Mouse (Mus musculus) adrenal gland, postnatal 25 days (tissue): Measurements from ENCODE around the gene Nusap1. TPM values are rescaled to one million over a fixed set of nuclear protein-coding genes. Genes with fewer than 3 reads are reported as not detected.
"Not testable (repeated sequence)": the region's sequence is repeated elsewhere in the genome, so short reads cannot be mapped to it uniquely, and the experiment has no call there.

ENCODE experiments used
- DNase-seq: peaks from one replicate; pipeline ENCODE4 v3.0.0; 2021; ENCODE audit warnings: mixed read lengths
- long read RNA-seq: library from polyadenylated mRNA; stranded (forward); transcript quantifications from one replicate; pipeline ENCODE4 v2.0.0, GENCODE M21; 2021
- total RNA-seq: library from RNA; stranded (reverse); gene quantifications from 2 replicates; pipeline ENCODE4 v1.2.3, GENCODE M21; 2021

Nusap1 gene
- 6.2 and 6.5 TPM in 2 replicates for total RNA-seq
- long read RNA-seq, transcript Nusap1-202 (11 exons, 2,960 nt), result major isoform, 10 of 12 reads
- long read RNA-seq, partial matches to known transcripts, result 1 of 12 reads
- long read RNA-seq, other reads (novel, unspliced or antisense), result 0 of 12 reads

DNA sequence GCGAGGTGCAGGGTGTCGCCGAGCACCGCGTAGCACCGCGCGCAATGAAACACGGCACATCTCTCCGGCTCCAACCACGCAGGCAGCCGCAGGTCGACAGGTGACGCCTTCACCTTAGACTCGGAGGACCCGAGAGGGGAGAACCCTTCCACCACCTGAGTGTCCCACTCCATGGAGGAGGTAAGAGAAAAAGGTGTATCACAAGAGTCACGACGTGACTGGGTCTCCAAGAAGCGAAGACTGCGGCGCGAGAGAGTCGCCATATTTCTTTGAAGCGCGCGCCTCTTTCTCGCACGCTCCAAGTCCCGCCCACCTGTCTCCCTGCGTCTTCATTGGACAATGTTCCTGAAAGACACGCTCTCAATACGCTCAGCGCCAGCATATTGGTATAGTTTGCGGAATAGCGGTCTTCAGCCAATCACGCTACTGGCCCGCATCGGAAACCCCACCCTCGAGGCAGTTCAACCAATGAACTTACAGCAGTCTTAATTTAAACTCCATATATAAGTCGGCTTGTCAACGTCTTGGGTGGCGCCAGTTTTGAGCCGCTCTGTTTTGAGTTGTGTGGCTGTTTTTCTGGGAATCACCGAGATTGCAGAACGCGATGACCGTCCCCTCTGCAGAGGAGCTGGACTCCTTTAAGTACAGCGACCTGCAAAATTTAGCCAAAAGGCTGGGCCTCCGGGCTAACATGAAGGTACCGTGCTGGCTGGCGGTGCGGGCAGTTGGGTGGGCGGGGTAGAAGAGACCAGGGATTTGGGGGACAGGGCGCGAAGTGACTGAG is at the start of gene Nusap1, which contains the start of gene Oip5:
TSS of gene Nusap1 (plus strand) at position 100 of the 784 bp plus-strand sequence.
TSS of gene Oip5 (minus strand) at position 271 of the 784 bp plus-strand sequence.
- peak; percentile 86 for DNase-seq

DNA sequence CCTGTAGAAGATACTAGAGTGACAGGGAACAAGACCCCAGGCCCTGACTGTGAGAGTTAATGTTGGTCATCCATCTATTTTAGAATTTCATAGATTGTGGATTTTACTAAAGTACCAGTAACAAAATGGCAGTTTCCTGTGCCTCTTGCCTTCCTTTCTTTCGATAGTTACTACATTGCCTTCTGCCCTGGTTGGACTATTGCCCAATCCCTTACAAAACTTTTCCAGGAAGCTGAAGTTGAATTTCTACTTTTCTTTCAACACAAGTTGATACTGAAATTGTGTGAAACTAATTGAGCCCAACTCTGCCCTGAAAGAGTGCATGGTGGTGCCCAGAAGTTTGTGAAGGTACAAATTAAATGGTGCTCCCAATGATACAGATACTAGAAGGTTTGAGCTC is 45.6 kb upstream of the Nusap1 start:
- DNase-seq, result no peak

DNA sequence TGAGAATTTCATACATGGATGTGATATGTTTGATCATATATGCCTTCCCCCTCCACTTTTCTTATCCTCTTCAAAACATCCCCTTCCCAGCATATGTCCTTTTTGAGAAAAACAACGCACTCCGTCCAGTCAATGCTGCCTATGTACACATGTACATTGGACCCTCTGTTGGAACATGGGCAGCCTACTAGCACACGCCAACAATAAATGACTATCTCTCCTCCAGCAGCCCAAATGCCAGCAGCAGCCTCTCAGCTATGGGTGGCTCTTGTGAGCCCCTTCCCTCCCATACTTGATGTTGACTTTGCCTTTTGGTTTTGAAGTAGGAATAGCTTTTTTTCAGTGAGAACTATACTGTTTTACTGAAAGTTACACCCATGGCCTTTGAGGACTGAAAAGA is 36.5 kb upstream of the Nusap1 start:
- DNase-seq, result no peak

DNA sequence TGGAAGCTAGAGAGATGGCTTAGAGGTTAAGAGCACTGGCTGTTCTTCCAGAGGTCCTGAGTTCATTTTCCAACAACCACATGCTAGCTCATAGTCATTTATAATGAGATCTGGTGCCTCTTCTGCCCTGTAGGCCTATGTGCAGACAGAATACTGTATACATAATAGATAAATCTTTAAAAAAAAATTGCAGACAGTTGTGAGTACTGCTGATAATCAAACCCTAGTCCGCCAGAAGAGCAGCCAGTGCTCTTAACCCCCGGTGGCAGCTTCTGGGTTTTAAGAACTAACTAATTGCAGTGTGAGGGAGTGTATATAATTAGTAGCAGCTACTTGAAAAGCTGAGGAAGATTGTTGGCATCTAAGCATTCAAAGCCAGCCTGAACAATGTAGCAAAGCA is 34.7 kb upstream of the Nusap1 start:
- DNase-seq, result no peak

DNA sequence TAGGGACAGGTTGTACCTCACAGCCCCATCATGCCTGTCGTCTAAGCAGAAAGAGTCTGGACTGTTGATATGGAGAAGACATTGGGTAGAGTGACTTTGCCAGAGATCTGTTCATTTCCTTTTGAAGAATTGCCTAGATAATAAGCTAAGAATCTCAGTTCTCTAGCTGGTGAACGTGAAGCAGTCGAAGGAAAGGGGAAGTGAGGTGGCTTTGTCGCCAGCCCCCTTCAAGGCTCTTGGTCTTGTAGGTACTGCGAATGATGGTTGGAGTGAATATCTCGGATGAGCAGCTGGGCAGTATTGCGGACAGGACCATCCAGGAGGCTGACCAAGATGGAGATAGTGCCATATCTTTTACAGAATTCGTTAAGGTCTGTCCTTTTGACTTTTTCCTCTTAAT is 33.8 kb upstream of the Nusap1 start:
- DNase-seq, result no peak

DNA sequence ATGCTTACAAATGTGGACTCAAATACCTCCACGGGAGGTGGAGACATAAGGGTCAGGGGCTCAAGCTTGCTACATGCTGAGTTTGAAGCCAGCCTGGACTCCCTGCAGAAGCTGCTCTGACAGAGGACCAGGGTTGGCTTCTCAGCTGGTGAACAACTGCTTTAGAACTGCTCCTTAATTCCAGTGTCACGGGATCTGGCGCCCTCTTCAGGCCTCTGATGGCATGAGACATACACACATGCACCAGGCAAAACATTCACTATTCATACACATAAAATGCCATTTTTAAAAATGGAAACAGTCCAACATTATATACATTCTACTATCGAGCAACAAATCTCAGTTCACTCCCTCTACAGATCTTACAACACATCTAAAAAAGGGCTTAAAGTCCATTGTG is 30.7 kb upstream of the Nusap1 start:
- peak; percentile 61 for DNase-seq

DNA sequence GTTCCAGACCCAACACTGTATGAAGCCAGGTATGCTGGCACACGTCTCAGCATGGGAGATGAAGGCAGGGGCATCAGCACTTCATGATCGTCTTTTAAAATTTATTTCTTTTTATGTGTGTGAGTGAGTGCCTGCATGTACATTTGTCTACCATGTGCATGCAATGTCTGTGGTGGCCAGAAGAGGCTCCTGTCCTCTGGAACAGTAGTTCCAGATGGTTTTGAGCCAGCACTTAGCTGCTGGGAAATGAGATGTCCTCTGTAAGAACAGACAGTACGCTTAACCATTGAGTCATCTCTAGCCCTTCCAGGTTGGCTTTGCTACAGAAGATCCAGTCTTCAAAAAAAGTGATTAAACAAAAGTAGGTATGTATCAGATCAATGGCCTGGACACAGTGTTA is 26.9 kb upstream of the Nusap1 start:
- DNase-seq, result no peak

DNA sequence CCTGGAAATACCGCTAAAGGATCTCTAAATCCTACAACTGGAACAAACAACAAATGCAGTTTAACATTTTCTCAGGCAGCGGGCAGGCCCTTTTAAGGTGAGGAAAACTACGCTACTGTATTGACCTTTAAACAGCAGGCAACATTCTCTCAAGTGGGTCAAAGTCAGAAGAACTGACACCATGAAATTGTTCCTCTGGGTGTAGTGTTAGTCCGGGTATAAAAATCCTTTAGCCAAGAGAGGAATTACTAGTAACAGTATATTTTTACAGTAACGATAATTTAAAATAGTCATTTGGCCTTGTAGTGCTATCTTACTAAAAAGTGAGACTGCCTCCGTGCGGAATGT is 24.4 kb upstream of the Nusap1 start:
- DNase-seq, result no peak

DNA sequence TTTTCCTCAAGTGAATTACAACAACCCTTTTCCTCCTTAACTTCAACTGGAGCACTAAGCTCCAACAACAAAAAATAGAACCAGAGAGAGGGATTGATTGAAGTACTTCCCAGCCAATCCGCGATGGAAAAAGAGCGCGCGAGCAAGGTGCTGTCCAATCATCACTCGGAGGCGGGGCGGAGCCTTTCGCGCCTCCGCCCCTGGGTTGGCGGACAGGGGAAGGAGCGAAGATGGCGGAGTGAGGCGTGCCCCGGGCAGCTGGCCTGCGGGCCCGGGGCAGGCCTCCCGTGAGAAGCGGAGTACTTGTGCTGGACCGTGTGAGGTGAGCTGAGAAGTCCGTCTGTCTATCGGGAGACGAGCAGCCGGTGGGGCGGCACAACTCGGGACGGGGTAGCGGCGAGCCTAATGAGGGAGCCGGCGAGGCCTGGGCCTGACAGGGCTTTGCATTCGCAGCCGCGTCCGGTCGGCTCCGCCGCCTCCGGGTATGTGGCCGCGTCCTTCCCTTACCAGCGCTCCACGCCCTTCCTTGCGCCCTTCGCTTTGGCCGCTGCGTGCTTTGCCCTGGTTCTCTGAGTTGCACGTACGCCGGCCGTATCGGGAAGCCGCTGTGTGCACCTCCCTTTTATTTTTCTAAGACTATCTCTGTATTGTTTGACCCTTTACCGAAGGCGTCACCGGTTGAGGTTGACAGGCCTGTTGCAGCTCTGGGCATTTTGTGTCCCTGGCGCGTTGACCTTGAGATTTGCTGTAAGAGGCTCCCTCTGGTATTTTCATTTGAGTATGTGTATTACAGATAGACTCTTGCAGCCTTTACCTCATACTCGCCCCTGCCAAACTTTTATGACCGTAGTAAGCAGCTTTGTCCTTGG is 23.8 kb upstream of the Nusap1 start:
- peak; percentile 94 for DNase-seq

DNA sequence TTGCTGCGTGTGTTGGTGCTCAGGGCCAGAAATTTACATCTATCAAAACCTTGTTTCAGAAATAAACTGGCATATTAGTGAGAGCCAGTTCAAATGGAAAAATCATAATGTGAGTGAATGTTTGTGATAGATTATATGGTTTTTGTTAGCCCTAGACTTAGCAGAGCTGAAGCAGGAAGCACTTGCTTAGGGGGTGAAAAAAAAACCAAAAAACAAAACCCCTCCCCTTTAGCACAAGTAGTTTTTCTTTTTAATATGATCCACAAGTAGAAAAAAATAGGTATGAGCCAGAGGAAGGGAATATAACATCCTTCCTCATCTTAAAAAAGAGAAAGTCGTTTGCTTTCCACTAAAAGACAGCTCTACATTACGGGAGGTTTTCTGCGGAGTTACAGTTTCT is 22.8 kb upstream of the Nusap1 start:
- DNase-seq, result no peak

DNA sequence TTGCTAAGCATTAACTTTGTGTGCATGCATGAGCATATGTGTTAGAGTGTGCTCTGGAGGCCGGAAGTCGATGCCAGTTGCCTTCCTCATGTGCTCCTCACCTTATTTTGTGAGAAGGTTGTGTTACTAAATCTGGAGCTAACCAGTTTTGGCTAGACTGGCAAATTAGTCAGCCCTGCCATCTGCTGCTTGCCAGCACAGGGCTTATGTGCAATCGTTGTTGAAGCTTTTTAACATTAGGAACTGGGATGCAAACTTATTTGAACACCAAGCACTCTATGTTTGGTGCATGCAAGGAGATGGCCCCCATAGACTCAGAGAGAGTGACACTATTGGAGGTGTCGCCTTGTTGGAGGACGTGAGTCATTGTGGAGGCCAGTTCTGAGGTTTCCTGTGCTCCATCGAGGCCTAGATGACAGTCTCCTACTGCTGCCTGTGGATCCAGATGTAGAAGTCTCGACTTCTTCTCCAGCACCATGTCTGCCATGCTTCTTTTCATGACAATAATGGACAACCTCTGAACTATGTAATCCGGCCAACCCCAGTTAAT is 21.2 kb upstream of the Nusap1 start:
- no peak for DNase-seq

DNA sequence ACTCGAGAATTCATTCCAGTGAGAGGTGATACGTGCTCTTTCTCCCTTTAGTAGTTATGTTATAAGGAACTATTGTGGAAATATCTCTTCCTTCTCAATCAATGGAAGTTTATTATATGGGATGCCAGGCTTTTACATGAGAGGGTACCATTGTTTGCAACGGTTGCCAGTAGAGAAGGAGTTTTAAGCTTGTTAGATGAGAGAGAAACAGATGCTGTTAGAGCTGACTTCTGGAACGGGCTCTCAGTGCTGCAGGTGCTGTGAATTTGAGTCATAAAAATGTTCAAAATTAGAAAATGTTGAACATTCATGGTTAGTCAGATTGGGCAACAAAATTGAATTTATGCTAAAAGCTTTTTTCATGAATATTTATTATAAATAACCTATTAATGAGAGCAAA is 17.1 kb upstream of the Nusap1 start:
- no peak for DNase-seq

DNA sequence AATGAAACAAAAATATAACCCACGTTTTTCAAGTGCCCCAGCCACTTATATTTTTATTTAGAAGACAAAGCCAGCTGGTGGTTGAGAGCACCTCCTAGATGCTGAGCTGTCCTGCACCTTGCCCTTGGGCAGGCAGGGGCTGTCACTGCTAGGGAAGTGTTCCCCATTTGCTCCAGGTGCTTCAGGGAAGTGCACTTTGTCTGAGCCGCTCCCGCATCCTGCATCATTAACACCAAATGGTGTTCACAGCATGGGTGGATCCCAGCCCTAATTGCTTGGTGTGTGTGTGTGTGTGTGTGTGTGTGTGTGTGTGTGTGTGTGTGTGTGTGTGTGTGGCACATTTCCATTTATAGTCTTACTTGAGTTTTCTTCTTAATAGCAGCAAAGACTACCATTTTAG is 16.5 kb upstream of the Nusap1 start:
- not testable (repeated sequence) for DNase-seq

DNA sequence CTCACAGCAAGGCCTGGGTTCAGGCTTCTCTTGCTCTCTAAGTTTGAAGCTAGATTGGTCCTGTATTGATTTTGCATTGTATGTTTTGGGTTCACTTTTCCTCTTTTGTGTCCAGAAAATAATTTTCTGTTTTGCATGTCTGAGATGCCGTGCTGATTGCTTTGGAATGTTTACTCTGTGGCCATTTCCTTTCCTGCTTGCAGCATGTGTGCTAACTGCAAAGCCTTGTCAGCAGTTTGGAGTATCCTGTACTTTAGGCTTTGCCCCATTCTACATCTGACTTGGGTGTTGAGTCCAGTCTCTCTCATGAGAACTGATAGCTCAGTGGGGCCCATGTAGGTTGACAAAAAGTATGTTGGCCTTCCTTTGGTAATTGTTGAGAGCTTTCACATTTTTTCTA is 15.6 kb upstream of the Nusap1 start:
- no peak for DNase-seq

DNA sequence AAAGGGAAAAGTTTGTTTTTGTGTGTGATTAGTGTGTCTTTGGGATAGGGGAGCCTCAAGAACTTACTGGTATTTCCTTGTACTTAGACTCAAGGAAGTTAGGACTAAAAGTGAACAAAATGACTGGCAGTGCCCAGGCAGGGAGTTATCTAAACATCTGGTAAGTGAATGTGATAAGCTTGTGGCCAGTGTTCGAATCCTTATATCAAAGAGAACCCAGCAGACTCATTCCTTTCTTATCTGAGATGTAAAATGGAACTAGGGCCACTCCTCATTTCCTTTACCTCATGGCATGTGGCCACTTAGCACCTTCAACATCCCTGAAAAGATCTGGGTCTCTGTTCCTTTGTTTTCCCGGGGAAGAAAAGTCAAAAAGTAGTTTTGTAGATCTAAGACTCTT is 14.2 kb upstream of the Nusap1 start:
- no peak for DNase-seq

DNA sequence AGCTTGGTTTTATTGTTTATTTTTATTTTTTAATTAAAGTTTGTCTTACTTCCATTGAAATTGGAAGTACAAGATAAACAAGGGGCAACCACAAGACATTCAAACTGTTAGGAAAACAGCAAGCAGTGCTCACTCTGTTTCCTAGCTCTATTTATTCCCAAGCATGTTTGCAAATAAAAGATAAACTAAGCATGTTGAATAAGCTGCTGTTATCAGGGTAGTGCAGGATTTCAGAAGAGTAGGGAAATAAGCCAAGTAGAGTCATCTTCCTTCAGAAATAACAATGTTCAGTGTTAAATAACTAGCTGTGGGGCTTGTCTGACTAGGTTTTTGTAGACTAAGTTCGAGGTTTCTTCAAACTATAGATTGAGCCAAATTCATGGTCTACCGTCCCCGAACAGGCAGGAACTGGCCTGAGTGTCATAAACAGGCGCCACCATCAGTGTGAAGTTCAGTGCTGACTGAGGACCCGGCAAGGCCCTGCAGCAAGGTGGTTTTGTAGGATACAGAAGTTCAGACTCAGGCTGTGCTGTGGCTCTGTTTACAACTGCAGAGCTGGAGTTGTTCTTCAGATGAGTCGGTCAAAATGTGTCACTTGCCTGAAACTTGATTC is 12.6 kb upstream of the Nusap1 start:
- DNase-seq, result no peak

DNA sequence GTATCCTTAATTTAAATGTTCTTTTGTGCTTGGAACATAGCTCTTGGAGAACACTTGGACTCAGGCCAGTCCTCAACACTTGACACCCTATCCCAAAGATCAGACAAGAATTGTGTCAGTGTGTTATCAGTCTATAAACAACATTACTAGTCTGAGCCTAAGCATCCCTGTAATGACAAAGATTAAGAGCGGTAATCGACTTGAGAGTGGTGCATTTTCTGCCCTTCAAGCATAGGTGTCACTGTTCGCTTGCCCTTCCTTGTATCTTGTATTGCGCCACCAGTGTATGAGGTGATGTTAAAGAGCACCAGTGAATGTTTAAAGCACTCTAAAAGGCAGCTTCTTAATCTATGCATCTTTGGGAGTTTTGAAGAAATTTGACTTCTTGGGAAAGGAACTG is 11.1 kb upstream of the Nusap1 start:
- DNase-seq, result no peak

DNA sequence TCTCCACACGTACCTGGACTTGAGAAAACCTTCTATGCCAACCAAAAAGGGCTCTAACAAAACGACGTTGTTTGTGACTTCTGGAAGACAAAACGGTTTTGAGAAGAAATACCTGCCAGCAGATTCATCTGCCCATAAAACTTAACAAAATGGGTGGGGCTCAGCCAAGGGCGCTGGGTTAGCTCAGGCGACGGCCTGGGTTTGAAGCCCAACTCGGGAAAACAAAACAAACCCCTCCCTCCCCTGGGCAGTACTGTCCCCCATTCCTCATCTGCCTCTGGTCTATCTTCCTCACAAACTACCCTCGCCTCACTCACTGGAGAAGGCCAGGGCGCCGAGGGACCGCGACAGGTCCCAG is 278 bp upstream of the Nusap1 start:
- DNase-seq, result no peak

DNA sequence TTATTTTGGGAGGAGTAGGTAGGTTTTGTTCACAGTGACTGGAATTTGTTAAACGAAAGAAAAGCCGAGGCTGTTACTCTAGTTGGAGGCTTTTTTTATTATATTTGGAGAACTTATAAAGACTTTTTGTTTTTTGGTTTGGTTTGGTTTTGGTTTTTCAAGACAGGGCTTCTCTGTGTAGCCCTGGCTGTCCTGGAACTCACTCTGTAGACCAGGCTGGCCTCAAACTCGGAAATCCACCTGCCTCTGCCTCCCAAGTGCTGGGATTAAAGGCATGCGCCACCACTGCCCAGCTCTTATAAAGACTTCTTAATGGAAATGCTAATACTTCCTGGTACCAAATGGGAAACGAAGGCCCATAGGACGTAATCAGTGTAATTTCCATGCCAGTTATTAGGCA is 904 bp downstream of the Nusap1 start:
- not testable (repeated sequence) for DNase-seq

DNA sequence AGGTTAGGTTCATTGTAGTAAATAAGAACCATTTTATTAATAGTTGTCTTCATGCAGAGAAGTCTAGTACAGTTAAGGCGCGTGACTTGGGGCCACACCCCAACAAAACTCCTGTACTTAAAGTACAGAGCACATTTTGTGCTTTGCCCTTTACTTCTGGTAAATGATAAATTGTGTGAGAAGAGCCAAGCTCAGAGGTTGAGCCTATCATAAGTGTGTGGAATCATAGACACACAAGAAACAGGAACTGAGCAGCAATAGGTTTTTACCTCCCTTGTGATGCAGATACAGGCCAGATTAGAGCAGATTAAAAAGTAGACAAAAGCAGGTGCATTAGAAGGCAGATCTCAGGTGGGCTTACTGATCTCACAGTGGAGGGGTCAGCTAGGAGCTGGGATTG is 3.2 kb downstream of the Nusap1 start:
- no peak for DNase-seq

DNA sequence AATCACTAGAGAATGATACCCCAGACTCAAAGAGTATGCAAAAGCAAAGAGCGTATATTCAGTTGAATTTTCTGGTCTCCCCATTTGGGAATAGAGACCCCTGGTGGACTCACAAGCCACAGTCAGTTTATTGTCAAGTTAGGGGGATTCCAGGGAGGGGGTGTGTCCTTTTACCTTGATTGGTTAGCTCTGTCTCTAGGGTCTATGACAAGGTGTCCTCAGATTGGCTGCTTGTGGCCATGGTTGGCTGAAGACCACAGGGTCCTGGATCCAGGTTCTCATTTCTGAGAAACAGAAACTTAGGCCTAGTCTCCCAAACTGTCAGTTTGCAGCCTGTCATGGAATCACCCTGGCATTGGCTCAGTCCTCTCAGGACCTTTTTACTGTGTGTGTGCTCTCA is 18.7 kb downstream of the Nusap1 start:
- no peak for DNase-seq

DNA sequence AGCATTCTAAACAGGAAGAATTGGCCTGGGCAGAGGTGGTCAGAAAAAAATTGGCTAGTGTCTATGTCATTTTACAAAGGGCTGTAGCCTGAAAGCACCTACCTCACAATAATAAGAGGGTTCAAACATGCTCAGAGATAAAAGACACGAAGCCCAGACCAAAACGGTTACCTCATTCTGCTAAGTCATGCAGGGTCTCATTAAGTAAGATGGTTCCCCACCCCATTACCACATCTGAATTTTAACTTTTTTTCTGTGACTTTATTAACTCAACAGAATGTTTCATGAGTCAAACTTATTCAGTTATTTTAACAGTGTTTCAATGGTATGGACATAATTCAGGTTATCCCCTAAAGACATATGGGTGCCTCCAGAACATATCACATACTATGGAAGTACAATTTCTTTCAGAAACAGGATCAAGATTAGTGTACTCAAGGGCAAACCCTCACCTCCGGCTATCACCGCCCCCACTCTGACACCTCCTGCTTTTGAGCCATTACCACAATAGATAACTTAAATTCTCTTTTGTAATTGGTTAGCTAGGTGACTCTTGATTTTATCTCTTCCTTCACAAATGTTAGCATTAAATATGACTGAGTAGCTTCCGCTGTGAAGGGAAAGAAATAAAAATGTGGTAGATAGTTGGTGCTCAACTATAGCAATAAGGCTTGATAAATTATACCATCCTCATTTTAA is 23.3 kb downstream of the Nusap1 start:
- DNase-seq, result no peak
